Mouse (Mus musculus) thymus, adult 2 months (tissue): ENCODE measurements around the gene Mtfmt. TPM values are rescaled to one million over a fixed set of nuclear protein-coding genes. Genes with fewer than 3 reads are reported as not detected.

Source experiments
- DNase-seq: peaks from one replicate; pipeline ENCODE4 v3.0.0; 2021
- H3K27ac ChIP-seq: fragments of 200-500 bp; 2 replicates; pipeline ENCODE4 v1.5.1; 2012; ENCODE audit warnings: low read length, control low read depth; ENCODE audit not compliant: control insufficient read depth, insufficient read depth
- H3K27me3 ChIP-seq: fragments of 200-500 bp; 2 replicates; pipeline ENCODE4 v1.6.1; 2012; ENCODE audit warnings: mild to moderate bottlenecking, low read length, moderate library complexity, mixed read lengths; ENCODE audit not compliant: control insufficient read depth, insufficient read depth
- H3K36me3 ChIP-seq: fragments of 200-500 bp; 2 replicates; pipeline ENCODE4 v1.6.1; 2012; ENCODE audit warnings: mild to moderate bottlenecking, low read length, moderate library complexity; ENCODE audit not compliant: control insufficient read depth, insufficient read depth
- H3K4me1 ChIP-seq: fragments of 200-500 bp; replicated peaks from 2 replicates; pipeline ENCODE4 v1.6.1; 2012; ENCODE audit warnings: low read length; ENCODE audit not compliant: control insufficient read depth, insufficient read depth
- H3K4me3 ChIP-seq: fragments of 200-500 bp; 2 replicates; pipeline ENCODE4 v1.5.1; 2012; ENCODE audit warnings: mild to moderate bottlenecking, low read length, control low read depth, moderate library complexity; ENCODE audit not compliant: control insufficient read depth, insufficient read depth
- CTCF ChIP-seq: fragments of 200-500 bp; IDR thresholded peaks from 2 replicates; pipeline ENCODE4 v1.5.1; 2012; ENCODE audit warnings: mild to moderate bottlenecking, control low read depth, low read length, moderate library complexity, borderline replicate concordance; ENCODE audit not compliant: control insufficient read depth, poor library complexity, insufficient read depth; ENCODE audit errors: extremely low read depth
- POLR2A ChIP-seq: fragments of 200-500 bp; IDR thresholded peaks from 2 replicates; pipeline ENCODE4 v1.6.1; 2012; ENCODE audit warnings: mild to moderate bottlenecking, low read length, control low read depth, moderate library complexity; ENCODE audit not compliant: control insufficient read depth, poor library complexity, insufficient read depth; ENCODE audit errors: extremely low read depth
- WGBS: fragments of 180-500 bp; shearing (Covaris S2); methylation state at CpG from one replicate; pipeline ENCODE4 v1.1.7; 2018; 5-methylcytosine and 5-hydroxymethylcytosine counted together
- polyA plus RNA-seq: library from polyadenylated mRNA; depleted of rRNA; stranded (reverse); fragments of >200 nt; gene quantifications from 2 replicates; pipeline ENCODE4 v1.2.3, GENCODE M21; 2012

The Mtfmt gene
- polyA plus RNA-seq, 1 experiment, result 18.4 TPM

DNA sequence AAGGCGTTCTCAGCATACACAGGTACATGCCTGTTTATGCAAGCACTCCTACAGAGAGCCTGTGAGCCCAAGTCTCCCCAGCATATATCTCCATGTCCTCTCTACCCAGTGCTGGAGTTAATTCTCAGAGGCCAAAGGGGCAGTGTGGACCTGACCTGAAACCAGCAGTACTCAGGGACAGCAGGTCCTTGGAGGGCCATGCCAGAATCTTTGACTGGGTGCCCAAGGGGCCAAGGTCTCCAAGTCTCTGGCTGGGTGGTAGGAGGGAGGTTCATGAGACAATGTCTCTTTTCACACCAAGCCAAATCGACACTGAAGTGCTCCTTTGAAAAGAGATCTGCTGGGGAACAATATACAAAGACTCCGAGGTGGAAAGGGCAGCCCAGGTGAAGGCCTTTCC is 27.7 kb upstream of the Mtfmt start:
- no peaks in the 10 kb centered on the region for H3K27me3 ChIP-seq
- no peak for TF ChIP-seq CTCF
- no peak for TF ChIP-seq POLR2A
- no peaks in the 10 kb centered on the region for H3K36me3 ChIP-seq
- peaks cover 3% of the 10 kb centered on the region; the same call in 1 of the 2 replicates for H3K4me1 ChIP-seq
- no peak for DNase-seq
- WGBS, result 92% methylated on average over 3 of the region's 3 CpGs
- no peak overlapping the region for H3K27ac ChIP-seq
- no peak overlapping the region for H3K4me3 ChIP-seq

DNA sequence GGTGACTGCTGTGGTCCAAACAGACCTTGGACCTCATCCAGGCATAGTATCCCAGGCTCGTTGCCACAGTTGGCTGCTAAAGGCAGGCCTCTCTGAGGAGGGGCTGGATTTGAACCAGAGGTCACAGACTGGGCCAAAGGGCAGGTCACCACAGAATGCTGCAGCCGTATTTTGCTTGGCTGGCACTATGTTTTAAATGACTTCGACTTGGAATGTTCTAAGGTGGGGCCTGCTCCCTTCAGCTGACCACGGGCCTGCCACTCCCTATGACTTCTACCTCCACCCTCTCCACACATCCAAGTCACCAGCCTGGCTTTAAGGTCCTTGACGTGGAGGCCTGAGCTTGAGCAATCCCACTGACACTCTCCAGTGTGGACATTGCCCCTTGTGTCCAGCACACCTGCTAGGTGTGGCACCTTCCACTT is 26.7 kb upstream of the Mtfmt start:
- H3K4me3 ChIP-seq, result no peak overlapping the region
- peaks cover 3% of the 10 kb centered on the region; the same call in 1 of the 2 replicates for H3K4me1 ChIP-seq
- WGBS, result 86% methylated on average over 5 of the region's 5 CpGs
- H3K36me3 ChIP-seq, result no peaks in the 10 kb centered on the region
- no peak for DNase-seq
- no peak overlapping the region for H3K27ac ChIP-seq
- TF ChIP-seq POLR2A, result no peak
- TF ChIP-seq CTCF, result no peak
- no peaks in the 10 kb centered on the region for H3K27me3 ChIP-seq

DNA sequence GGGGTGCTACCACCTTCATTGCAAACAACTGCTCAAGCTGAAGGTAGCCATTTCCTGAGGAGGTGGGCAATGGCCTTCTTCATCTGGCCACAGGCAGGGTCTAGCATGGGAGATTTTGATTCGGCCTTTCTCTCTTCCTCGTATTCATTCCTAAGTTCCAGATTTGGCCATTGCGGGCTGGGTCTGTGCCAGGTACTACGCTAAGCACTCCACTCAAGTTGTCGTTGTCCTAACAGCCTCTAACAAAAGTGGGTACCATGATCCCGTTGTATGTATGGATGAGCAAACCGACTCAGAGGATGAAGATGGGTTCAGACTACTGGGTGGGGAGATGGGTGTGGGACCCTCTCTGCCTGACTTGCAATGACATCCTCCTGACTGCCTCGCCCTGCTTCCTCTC is 25.2 kb upstream of the Mtfmt start:
- WGBS, result 96% methylated on average over 8 of the region's 8 CpGs
- no peaks in the 10 kb centered on the region for H3K36me3 ChIP-seq
- H3K27me3 ChIP-seq, result no peaks in the 10 kb centered on the region
- no peak overlapping the region for H3K27ac ChIP-seq
- no peak overlapping the region for H3K4me3 ChIP-seq
- H3K4me1 ChIP-seq, result no peaks in the 10 kb centered on the region
- DNase-seq, result no peak
- TF ChIP-seq POLR2A (no peak), CTCF (no peak)

DNA sequence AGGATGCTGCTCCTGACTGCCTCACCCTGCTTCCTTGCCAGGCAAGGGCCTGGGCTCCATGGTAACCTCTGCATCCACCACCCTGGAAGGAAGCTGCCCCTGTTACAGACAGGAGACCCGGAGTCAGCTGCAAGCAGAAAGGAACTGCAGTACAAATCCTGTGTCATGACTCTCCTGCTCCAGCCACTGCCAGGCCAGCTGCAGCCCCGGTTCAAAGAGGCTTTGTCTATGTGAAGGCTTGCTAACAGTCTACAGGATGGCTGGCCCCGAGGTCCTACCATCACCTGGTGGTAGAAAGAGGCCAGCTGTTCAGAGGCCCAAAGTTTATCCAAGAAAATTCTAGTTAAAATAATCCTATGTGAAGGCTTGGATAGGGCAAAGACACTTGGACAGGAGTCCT is 24.3 kb upstream of the Mtfmt start:
- DNase-seq, result no peak
- WGBS, result 78% methylated on average over 3 of the region's 3 CpGs
- Histone ChIP-seq H3K27me3 (no peaks in the 10 kb centered on the region), H3K4me1 (no peaks in the 10 kb centered on the region), H3K36me3 (no peaks in the 10 kb centered on the region), H3K27ac (no peak overlapping the region), H3K4me3 (no peak overlapping the region)
- no peak for TF ChIP-seq POLR2A
- no peak for TF ChIP-seq CTCF

DNA sequence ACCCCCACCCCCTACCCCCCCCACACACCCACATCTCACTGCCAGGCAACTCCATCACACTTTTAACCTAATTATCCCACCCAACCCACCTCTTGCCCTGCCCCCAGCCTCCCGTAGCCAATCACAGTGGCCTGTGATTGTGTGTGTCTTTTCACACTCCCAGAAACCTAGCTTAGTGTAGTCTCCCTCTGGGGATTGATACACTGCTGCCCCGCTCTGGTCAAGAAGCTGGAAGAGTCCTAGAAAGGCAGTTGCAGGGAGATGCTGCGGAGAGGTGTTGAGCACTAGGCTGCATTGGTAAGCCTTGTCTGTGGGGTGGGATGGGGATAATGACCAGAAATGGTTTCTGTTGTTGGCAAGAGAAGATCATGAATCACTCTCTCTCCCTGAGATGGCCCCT is 17.8 kb upstream of the Mtfmt start:
- no peak for DNase-seq
- H3K27me3 ChIP-seq, result no peaks in the 10 kb centered on the region
- H3K4me1 ChIP-seq, result no peaks in the 10 kb centered on the region
- H3K4me3 ChIP-seq, result no peak overlapping the region
- no peak overlapping the region for H3K27ac ChIP-seq
- WGBS, result 95% methylated on average over 3 of the region's 3 CpGs
- TF ChIP-seq CTCF (no peak), POLR2A (no peak)
- no peaks in the 10 kb centered on the region for H3K36me3 ChIP-seq

DNA sequence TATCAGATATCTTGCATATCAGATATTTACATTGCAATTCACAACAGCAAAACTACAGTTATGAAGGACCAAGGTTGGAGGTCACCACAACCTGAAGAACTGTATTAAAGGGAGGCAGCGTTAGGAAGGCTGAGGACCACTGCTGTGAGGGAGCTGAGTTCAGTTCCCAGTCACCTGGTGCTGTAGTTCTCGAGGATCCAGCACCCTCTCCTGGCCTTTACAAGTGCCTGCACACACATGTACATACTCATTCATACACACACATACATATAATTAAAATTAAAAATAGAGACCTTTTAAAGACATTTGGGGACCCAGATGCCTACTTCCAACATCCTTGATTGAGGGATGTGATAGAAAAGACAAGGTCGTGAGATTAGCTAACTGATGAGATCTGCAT is 15.9 kb upstream of the Mtfmt start:
- no peak for DNase-seq
- H3K4me1 ChIP-seq, result no peaks in the 10 kb centered on the region
- WGBS, result 94% methylated on average over 3 of the region's 3 CpGs
- H3K4me3 ChIP-seq, result no peak overlapping the region
- H3K27me3 ChIP-seq, result no peaks in the 10 kb centered on the region
- H3K36me3 ChIP-seq, result no peaks in the 10 kb centered on the region
- H3K27ac ChIP-seq, result no peak overlapping the region
- no peak for TF ChIP-seq CTCF

DNA sequence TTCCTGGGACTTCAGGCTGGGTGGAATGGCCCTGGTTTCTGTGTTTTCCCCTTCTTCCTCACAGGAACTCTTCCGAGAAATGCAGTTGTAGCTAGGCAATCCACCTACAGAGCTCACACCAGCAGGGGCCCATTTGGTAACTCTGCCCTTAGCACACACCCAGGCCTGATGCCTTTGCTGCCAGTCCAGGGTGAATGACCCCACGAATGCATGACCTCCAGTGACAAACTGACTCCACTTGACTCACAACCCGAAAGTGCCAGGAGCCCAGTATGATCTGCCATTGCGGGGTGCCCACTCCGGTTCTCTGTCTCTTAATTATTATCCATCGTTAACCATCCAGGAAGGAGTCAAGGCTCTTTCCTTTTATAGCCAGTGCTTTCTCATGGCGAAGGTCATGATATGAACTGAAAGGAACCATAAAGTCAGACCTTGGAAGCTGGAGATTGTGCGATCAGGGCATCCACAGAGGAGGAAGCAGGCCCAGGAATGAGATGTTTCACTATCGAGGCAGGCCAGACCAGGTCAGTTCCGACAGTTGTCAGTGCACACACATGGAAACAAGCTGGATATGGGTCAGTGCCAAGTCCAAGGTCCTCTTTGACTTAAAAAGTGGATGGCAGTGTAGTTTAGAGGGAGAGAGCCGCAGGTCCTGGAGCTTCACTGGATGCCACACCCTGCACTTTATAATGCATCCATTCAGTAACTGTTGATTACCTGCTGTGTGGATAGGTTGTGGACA is 12.7 kb upstream of the Mtfmt start, which contains the start of gene Slc51b:
Gene Slc51b, minus strand, starts transcription at position 196 of the 742 bp plus-strand sequence.
- no peak for DNase-seq
- Histone ChIP-seq H3K36me3 (no peaks in the 10 kb centered on the region), H3K4me1 (no peaks in the 10 kb centered on the region), H3K27me3 (no peaks in the 10 kb centered on the region), H3K27ac (no peak within 1 kb of the TSS; the same call in 1 of the 2 replicates), H3K4me3 (no peak within 1 kb of the TSS)
- TF ChIP-seq POLR2A (no peak), CTCF (no peak)
- 94% methylated on average over 11 of the region's 11 CpGs for WGBS
